Mouse (Mus musculus) fat pad, adult 2 months (tissue): ENCODE data around the gene Igf2bp3.

Source experiments
- DNase-seq: peaks from one replicate; pipeline ENCODE4 v3.0.0-alpha.2; 2011; ENCODE audit warnings: low read depth, low spot score; ENCODE audit errors: extremely low read depth

Gene Igf2bp3

DNA sequence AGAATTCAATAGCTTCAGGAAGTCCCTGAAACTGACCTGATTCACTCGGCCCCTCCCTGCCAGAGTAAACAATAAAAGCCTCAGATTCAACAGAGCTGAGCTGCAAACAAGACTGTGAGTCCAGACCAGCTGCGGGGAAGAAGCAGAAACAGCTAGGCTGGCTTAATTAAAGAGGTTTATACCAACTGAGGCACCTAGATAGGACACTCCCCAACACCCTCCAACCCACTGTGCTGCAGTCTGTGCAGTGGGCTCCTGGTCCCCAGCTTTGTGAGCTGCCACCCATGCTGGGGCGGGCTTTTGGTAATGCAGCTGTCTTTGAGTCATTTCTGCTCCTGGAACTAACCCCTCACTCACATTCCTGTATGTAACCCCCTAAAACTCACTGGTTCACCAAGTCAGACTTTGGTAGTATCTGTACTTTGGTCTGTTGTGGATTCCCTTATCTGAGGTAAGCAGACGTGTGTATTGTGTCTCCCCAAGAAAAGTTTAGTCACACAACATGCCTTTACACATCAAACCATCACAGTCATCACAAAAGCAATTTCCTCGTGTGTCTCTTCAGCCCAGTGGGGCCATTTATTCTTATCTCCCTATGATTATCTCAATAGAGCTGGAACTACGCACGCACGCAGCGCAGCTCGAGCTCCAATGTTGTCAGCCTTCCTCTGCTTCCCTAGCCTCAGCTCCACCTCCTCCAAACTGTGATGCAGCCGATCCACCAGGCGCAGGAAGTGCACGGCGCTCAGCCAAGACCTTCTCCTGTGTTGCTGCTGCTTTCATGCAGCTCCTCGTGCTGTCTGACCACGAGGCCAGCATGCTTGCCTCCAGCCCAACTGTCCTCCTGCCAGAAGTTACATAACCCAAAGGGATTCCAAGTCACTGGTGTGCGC is 76.4 kb downstream of the Igf2bp3 start:
- no peak for DNase-seq

DNA sequence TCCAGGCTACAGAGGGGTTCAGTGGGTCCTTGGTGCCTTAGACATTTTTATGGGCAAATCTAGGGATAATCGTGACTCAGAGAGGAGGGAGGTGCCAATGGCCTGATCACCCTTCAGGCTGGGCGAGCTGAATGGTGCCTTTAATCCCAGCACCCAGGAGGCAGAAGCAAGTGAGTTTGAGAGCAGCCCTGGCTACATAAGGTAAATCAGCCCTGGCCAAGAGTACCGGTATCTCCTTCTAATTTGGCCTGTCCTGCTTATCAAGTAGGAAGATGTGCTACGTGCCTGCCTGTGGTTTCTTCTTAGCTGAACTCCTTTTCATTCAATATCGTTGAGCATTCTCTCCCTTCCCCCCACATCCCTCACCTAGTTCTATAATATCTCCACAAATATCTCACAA is 78.0 kb downstream of the Igf2bp3 start:
- DNase-seq, result no peak

DNA sequence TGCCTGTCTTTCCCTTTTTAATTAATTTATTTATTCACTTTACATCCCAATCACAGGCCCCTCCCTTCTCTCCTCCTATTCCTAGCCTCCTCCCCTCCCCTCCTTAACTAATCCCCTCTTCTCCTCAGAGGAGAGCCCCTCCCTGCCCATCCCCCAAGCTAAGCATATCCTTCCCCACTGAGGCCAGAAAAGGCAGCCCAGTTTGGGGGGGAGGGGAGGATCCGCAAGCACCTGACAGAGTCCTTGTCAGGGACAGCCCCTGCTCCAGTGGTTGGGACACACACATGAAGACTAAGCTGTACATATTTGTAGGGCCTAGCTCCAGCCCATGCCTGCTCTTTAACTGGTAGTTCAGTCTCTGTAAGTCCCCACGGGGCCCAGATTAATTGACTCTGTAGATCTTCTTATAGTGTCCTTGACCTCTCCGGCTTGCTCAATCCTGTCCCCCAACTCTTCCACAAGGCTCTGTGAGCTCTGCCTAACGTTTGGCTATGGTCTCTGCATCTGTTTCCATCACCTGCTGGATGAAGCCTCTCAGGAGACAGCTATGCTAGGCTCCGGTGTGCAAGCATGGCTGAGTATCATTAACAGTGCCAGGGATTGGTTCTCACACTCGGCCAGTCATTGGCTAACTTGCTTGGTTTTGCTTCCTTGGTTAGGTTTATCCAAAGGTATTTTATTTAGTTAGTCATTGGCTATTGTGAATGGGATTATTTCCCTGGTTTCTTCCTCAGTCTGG is 82.2 kb downstream of the Igf2bp3 start:
- no peak for DNase-seq

DNA sequence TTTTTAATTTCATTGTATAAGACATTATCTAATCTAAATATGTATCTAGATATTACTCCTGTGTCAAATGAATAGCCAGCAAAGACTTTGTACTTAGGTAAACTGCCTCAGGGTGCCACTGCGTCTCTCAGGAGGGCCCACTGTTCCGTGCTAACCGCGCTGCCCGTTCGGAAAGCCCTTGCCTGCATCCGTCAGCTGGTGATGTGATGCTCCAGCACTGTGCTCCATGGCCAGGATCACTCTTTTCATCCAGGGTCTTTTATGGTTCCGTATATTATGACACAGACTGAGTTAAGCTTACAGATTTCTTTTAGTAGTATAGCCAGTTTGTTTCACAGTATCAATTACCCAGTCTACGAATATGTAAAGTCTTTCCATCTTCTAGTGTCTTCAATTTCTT is 82.9 kb downstream of the Igf2bp3 start:
- DNase-seq, result no peak

DNA sequence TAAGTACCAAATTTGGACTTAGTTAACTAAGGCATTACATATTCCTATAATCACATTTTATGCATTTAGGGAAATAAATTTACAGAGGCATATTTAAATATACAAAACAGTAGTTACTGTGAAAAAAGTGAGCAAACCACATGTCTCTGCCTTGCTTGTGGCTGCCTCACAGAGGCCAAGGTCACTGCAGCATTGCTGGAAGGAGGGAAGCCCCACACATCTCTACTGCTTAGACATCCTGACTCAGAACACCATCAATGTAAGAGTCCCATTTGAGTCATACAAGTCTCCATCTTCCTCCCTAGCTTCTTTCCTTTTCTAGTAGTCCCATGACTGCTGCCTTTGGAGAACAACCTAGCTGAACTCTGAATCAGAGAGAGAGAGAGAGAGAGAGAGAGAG is 84.4 kb downstream of the Igf2bp3 start:
- DNase-seq, result no peak

DNA sequence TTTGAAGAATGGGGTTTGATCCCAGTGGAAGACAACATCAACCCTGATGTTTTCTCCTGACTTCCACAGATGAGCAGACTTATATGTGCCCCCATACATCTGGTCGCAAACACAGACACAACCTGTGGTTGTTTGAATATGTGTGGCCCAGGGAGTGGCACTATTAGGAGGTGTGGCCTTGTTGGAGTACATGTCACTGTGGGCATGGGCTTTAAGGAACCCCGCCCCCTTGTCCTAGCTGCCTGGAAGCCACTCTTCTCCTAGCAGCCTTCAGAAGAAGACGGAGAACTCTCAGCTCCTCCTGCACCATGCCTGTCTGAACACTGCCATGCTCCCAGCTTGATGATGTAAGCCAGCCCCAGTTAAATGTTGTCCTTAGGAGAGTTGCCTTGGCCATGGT is 94.4 kb downstream of the Igf2bp3 start:
- DNase-seq, result no peak

DNA sequence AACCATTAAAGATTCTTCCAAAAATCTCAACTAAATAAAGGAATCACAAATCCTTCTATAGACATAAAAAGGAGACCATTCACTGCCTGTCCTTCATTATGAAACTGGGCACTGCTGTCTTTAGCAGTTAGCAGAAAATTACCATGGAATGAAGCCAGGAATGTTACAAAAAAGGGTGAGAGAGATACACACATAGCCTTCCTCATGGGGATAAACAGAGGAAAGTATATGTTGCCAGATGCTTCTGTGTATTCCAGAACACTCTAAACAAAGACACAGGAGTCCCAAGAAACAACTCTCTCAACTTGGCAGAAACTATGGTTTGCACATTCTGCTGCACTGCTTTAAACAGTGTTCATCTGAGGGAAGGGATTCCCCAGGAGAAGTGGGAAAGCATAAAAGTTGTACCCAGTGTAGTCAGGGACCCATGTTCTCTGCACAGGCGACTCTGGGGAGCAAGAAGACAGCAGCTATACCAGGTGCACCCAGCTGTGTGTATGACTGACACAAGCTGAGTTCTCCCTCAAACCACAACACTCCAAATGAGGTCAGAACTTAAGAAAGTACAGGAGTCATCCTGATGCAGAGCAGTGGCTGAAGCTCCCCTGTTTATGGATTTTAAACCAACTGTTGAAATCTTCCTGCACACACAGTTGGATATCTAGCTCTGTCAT is 95.2 kb downstream of the Igf2bp3 start:
- DNase-seq, result no peak

DNA sequence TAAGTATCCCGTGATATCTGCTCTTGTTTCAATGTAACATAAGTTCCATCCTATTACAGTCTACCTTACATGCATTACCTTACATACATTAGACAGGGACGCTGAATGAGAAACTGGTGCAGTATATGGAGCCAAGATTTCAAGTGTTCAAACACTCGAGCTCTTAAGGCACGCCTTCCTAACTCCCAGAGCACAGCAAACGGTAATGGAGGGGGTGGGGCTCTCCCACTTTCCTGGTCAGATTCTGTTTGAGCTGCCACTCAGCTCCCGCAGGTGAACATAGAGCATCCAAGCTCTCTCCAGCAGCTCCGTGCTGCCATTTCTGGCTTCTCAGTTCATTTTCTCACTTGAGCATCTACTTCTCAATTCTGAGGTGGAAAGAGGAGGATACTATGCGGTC is 96.3 kb downstream of the Igf2bp3 start:
- DNase-seq, result no peak

DNA sequence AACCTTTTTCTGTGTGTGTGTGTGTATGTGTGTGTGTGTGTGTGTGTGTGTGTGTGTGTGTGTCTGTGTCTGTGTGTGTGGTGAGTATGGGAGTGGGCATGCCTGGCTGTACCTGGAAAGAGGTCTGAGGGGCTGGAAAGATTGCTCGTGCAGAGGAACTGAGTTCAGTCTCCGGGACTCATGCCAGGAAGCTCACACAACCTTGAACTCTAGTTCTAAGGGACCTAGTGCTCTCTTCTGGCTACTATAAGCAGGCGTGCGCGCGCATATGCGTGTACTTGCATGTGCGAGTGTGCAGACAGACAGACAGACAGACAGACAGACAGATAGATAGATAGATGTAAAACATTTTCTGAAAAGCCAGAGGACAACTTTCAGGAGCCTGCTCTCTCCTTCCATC is 98.5 kb downstream of the Igf2bp3 start:
- no peak for DNase-seq

DNA sequence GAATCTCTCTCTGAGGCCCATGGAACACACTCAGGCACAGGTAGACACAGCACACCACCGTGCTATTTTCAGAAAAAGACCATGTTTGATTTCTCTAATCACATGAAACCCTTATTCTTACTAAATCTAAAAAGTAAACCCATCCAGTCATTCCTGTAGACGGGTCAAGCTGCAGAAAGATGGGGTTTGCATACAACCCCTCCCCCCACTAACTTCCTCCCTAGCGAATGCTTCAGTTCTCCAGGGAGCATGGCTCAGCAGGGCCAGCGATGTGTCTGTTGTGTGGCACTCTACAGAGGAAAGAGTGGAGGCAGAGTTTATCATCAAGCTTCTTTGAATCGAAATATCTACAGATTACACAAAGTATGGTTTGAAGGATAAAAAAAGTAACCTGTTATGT is 99.2 kb downstream of the Igf2bp3 start:
- DNase-seq, result no peak

DNA sequence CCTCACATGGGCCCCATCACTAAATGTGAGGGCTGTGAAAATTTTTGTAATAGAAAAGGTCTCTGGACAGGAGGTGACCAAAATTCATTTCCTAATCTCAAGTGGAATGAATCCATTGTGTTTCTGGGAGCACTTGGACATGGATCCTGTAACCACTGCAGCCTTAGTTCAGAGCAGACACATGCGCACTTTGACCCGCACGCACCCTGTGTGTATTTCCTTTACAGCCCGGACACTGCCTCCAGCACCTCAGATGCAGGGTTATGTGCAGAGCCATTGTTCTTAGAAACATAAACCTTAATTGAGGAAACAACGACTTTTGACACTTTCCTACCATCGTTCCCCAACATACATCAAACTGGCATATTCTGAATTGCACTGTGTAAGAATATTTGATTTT is 100.3 kb downstream of the Igf2bp3 start:
- DNase-seq, result no peak

DNA sequence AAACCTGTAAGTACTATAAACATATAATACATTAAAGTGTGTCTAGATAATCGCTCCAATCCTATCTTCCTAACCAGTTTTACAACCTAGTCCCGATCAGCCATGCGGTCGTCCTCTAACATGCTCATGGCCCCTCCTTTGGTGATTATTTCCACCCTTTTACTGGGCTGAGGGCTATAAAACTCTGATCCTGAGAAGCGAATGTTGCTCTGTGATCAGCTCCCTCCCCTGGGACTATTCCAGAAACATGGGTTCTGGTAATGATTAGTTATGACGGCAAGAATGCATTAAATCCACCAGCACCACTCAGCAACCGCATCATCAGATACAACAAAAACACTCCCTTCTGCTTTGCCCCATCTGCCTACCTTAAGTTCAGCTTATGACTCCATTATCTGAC is 100.9 kb downstream of the Igf2bp3 start:
- DNase-seq, result no peak

DNA sequence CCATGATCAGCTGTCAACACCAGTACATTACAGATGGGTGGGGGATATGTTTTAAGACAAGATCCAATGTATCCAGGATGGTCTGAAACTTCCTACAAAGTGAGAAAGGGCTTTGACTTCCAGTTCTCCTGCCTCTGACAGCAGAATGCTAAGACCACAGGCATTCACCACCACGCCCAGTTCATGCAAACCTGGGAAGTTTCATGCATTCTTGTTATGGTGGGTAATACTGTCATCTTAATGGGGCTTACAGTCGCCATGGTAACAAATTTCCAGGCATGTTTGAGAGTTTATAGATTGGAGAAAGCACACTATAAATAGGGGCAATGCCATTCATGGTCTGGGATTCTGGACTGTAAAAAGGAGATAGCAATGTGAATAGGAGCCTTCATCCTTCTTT is 105.6 kb downstream of the Igf2bp3 start:
- no peak for DNase-seq

DNA sequence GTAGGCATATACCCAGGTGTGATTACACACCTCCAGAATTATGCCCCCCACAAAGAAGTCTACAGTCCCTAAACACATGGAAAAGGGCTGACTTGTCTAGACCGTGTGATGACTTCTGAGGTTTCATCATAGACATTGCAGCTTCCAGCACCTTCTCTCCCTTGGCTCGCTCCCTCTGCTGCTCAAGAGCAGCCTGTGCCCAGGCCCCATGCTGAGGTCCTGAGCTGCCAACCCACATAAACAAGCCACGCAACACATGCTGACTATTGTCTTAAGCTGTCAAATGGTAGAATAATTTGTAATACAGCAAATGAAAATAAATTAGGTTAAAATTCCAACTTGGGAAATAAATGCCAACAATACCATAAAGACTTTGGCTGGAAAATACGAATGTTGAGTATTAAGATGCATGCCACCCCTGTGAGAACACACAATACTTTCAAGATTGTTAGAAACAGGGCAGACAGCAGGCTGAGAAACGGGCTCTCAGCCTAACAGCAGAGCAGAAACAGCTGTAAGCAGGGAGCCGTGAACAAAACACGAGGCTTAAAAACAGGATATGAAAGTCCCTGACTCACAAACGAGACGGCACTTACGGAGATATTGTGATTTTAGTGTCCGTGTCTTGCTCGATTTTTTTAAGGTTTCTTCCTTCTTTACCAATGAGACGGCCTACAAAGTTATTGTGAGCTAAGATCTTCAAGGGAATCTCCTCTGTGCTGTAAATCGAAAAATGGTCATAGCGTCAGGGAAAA is 107.8 kb downstream of the Igf2bp3 start:
- DNase-seq, result no peak

DNA sequence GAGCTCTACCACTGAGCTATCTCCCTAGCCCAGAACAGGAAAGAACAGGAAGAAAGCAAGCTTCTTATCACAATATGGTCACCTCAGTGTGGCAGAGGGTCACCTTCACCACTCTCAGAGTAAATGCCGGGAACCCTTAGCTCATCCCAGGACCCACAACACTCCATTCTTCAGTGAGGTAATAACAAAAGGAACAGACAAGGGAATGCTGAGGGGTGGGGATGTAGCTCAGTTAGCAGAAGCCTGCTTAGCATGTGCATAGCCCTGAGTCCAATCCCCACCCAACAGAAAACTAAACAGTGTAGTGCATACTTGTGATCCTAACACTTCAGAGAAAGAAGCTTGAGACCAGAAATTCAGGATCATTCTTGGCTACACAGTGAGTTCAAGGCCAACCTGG is 115.7 kb downstream of the Igf2bp3 start:
- DNase-seq, result no peak

DNA sequence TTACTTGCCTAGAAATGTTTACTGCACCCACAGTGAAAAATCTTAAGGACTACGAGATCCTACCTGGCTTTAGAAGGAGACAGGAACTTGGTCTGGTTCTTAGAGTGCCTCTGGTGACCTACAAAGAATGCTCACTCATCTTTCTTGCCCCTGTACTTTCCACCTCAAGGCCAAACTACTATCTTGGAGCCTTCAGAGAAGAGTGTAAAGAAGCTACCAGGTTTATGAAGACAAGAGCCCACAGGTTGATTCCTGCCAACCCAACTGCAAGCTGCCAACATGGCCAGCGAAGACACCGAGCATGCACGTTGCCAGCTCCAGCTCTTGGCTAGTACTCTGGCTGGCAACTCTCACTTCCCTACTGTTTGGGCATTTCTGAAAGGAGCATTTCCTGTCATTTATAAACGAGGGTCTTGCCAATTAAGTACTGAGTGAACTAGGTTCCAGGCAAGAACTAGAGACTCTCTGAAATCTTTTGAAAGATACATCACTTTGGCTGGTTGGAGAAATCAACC is 117.1 kb downstream of the Igf2bp3 start:
- peak; percentile 25 for DNase-seq

DNA sequence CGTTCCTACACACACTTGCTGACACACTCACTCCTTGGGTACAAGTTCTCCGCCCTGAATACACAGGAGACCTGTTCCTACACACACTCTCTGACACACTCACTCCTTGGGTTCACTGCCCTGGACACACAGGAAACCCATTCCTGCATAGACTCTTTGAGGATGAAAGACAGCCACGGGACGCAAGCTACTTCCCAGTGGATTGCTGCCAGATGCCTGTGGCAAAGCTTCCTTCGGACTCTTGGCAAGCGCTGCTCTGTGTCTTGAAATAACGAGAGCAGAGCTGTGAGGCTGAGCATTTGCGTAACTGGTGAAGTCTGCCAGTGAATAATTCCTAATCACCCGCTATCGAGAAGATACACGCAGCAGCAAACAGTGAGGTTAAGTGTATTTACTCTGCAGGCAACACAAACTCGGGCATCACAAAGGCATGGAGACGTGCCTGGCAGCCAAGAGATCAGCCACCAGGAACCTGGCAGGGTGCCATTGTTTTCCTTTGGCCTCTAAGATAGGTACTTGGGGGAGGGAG is 117.8 kb downstream of the Igf2bp3 start:
- DNase-seq, result peak; percentile 91

DNA sequence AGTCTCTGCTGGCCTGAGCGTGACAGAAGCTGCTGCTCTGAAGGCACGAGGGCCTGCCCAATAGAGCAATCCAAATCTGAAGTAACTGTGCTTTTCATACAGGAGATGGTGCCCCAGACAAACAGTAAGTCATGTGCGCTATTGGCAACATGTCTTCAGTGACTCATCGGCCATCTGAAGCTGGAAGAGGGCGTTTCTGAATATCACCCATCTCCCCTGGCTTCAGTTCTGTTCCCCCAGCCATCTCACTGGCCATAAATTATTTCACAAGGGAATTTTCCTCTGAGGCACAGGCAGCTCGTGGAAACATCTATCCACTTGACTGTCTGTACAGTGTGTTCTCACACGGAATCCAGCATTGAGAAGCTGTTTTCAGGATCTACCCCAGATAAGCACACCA is 118.3 kb downstream of the Igf2bp3 start:
- peak; percentile 72 for DNase-seq

DNA sequence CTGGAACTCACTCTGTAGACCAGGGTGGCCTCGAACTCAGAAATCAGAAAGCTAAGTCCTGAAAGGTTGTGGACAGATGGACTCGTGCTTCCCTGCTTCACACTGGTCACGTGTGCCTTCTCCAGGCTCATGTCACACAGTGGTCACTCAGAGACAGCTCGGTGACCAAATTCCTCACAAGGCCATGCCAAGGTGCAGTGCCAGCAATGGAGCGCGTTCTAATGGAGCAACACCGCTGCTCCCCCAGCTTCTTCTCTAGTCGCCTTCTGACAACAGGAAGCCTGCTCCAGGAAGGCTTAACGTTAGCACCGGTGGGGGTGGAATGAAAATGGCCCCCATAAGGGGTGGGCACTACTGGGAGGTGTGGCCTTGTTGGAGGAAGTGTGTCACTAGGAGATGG is 119.8 kb downstream of the Igf2bp3 start:
- no peak for DNase-seq

DNA sequence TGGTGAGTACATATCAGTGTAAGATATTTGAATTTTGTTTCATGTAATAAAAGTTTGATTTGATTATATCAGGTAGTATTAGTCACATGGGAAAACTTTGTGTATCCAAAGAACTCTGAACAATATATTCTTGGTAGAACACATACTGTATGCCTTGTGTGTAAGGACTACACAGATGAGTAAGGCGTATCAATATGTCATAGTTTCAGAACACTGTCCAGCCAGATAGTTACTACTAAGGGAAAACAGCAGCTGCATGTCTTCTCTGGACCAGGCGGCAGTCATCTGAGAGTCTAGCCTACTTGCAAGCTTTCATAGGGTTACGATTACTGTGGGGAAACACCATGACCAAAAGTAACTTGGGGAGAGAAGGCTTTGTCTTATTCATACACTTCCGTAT is 131.7 kb downstream of the Igf2bp3 start:
- no peak for DNase-seq

DNA sequence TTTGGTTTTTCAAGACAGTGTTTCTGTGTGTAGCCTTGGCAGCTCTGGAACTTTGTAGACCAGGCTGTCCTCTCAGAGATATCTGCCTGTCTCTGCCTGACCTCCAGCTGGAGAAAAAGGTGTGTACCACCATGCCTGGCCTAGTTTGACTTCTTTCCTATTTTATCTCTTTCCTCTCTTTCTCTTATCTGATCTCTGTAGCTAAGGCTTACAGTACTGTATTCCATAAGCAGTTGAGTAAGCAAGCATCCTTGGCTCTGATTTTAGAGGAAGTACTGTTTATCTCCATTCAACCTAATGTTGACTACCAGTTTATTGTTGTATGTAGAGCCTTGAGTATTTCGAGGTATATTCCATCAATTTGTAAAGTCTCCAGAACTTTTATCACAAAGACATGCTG is 135.4 kb downstream of the Igf2bp3 start:
- no peak for DNase-seq
